Mouse (Mus musculus) lung, postnatal 0 days (tissue): ENCODE results near the gene 1700061G19Rik. TPM values are rescaled to one million over a fixed set of nuclear protein-coding genes. Genes with fewer than 3 reads are reported as not detected.

Experiments
- ATAC-seq: fragments of 200-750 bp; cut with Nextera tagmentation; 2 replicates; pipeline ENCODE4 v1.8.0; 2017; ENCODE audit warnings: moderate library complexity
- DNase-seq: peaks from one replicate; pipeline ENCODE4 v3.0.0-alpha.2; 2016; ENCODE audit warnings: low spot score
- H3K27ac ChIP-seq: fragments of 300-500 bp; sonication (generic); 2 replicates; pipeline ENCODE4 v1.5.1; 2014; ENCODE audit warnings: antibody characterized with exemption, mild to moderate bottlenecking, low read length, mixed read lengths
- H3K27me3 ChIP-seq: fragments of 300-500 bp; sonication (generic); replicated peaks from 2 replicates; pipeline ENCODE4 v1.6.1; 2014; ENCODE audit warnings: low read length, mixed read lengths; ENCODE audit not compliant: insufficient read depth
- H3K36me3 ChIP-seq: fragments of 300-500 bp; sonication (generic); 2 replicates; pipeline ENCODE4 v1.6.1; 2014; ENCODE audit warnings: low read length, mixed read lengths; ENCODE audit not compliant: insufficient read depth
- H3K4me1 ChIP-seq: fragments of 300-500 bp; sonication (generic); 2 replicates; pipeline ENCODE4 v1.6.1; 2014; ENCODE audit warnings: antibody characterized with exemption, low read depth, low read length, mixed read lengths; ENCODE audit not compliant: insufficient read depth
- H3K4me2 ChIP-seq: fragments of 300-500 bp; sonication (generic); replicated peaks from 2 replicates; pipeline ENCODE4 v1.6.1; 2014; ENCODE audit warnings: low read depth, mild to moderate bottlenecking, low read length, moderate library complexity, mixed read lengths
- H3K4me3 ChIP-seq: fragments of 300-500 bp; sonication (generic); 2 replicates; pipeline ENCODE4 v1.5.1; 2014; ENCODE audit warnings: low read depth, low read length
- H3K9ac ChIP-seq: fragments of 300-500 bp; sonication (generic); replicated peaks from 2 replicates; pipeline ENCODE4 v1.6.1; 2014; ENCODE audit warnings: low read depth, mild to moderate bottlenecking
- H3K9me3 ChIP-seq: fragments of 300-500 bp; sonication (generic); 2 replicates; pipeline ENCODE4 v1.6.1; 2016; ENCODE audit warnings: low read length, mixed read lengths
- CTCF ChIP-seq: IDR thresholded peaks from 2 replicates; pipeline ENCODE4 v1.5.1; 2016; ENCODE audit warnings: antibody characterized with exemption, mild to moderate bottlenecking
- EP300 ChIP-seq: IDR thresholded peaks from 2 replicates; pipeline ENCODE4 v1.6.1; 2016; ENCODE audit warnings: antibody characterized with exemption, mild to moderate bottlenecking, control low read depth
- WGBS: fragments of 180-500 bp; shearing (Covaris S2); extraction: QIAGEN DNeasy Blood & Tissue Kit; methylation state at CpG from one replicate; pipeline ENCODE4 v1.1.7; 2014; 5-methylcytosine and 5-hydroxymethylcytosine counted together
- polyA plus RNA-seq: library from polyadenylated mRNA; unstranded; fragments of >200 nt; fragmentation: Nextera tagmentation; extraction: Ambion mirVana; gene quantifications from 2 replicates; pipeline ENCODE4 v1.2.1, GENCODE M21; 2015

Gene 1700061G19Rik
- polyA plus RNA-seq, 1 experiment from 2014 or later: 0.23 TPM

GRCm38 (mm10) chr17:56831111-56831816 lies 44.0 kb upstream of the 1700061G19Rik start:
- peak; percentile 99 for DNase-seq
- H3K4me1 ChIP-seq: peaks cover 5% of the 10 kb centered on the region; the same call in 1 of the 2 replicates
- H3K27me3 ChIP-seq: no peaks in the 10 kb centered on the region
- no peaks in the 10 kb centered on the region for H3K36me3 ChIP-seq
- TF ChIP-seq CTCF (peak; percentile 79), EP300 (no peak)
- H3K9ac ChIP-seq: no peak overlapping the region
- peak overlapping the region; percentile 69 for H3K4me3 ChIP-seq
- no peaks in the 10 kb centered on the region for H3K9me3 ChIP-seq
- WGBS: under 1% methylated on average over 41 of the region's 42 CpGs
- 0 out of 2 replicates have a peak overlapping the region, but pooled peaks have one; percentile 14 for H3K27ac ChIP-seq
- H3K4me2 ChIP-seq: peak overlapping the region; percentile 88
- ATAC-seq: peak; percentile 97

- Histone ChIP-seq H3K4me2 (no peak overlapping the region), H3K36me3 (no peaks in the 10 kb centered on the region), H3K9ac (no peak overlapping the region), H3K4me1 (peaks cover 5% of the 10 kb centered on the region; the same call in 1 of the 2 replicates), H3K4me3 (no peak overlapping the region), H3K9me3 (no peaks in the 10 kb centered on the region), H3K27ac (no peak overlapping the region), H3K27me3 (no peaks in the 10 kb centered on the region)
- ATAC-seq (no peak), DNase-seq (no peak)
- WGBS: 68% methylated on average over 1 of the region's 1 CpGs
- TF ChIP-seq EP300 (no peak), CTCF (no peak)
These were observed 42.4 kb upstream of the 1700061G19Rik start for GRCm38 (mm10) chr17:56832918-56833317.

GRCm38 (mm10) chr17:56833381-56833780 lies 41.9 kb upstream of the 1700061G19Rik start:
- H3K27ac ChIP-seq: no peak overlapping the region
- no peaks in the 10 kb centered on the region for H3K9me3 ChIP-seq
- no peak for TF ChIP-seq EP300
- no peak for TF ChIP-seq CTCF
- no peak overlapping the region for H3K4me3 ChIP-seq
- WGBS: 97% methylated on average over 1 of the region's 1 CpGs
- H3K4me1 ChIP-seq: peaks cover 5% of the 10 kb centered on the region; the same call in 1 of the 2 replicates
- H3K36me3 ChIP-seq: no peaks in the 10 kb centered on the region
- H3K27me3 ChIP-seq: no peaks in the 10 kb centered on the region
- H3K9ac ChIP-seq: no peak overlapping the region
- H3K4me2 ChIP-seq: no peak overlapping the region
- no peak for DNase-seq
- ATAC-seq: no peak

DNA sequence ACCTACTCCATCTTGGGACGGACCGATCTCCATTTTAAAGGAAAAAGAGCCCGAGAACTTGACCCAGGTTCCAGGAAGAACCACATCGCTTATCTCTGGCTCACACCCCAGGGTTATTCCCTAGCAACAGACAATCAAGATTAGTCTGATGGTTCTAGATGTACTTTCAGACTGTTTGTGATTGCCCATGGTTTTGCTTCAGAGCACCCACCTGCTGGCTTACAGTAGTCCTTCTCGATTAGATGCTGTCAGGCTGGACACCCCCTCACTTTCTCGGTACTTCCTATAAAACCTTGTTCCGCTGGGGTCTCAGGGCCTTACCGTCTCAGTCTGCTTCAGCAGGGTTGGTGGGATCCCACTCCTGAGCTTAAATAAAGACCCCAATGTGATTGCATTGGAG lies 38.9 kb upstream of the 1700061G19Rik start:
- H3K9ac ChIP-seq: no peak overlapping the region
- ATAC-seq: no peak
- 90% methylated on average over 8 of the region's 8 CpGs for WGBS
- H3K36me3 ChIP-seq: no peaks in the 10 kb centered on the region
- H3K27me3 ChIP-seq: no peaks in the 10 kb centered on the region
- H3K4me1 ChIP-seq: no peaks in the 10 kb centered on the region
- H3K27ac ChIP-seq: no peak overlapping the region
- TF ChIP-seq CTCF (no peak), EP300 (no peak)
- H3K9me3 ChIP-seq: no peaks in the 10 kb centered on the region
- no peak for DNase-seq
- no peak overlapping the region for H3K4me2 ChIP-seq
- no peak overlapping the region for H3K4me3 ChIP-seq

DNA sequence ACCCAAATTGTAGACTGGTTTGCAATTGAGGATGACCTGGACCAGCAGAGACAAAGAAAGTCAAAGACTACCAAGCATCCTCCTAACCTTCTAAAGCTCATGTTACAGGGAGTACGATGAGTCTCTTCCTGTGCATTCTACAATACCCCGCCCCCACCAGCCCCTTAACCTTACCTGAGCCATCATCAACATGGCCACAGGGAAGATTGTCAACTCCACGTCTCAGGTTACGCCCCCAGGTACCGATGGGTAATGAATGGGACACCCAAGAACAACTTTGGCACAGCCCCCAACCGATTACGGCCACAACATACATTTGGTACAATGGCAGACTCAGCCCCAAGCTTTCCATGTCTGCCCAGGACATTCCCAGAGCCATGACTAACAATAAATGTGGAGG lies 34.8 kb upstream of the 1700061G19Rik start:
- Histone ChIP-seq H3K4me2 (no peak overlapping the region), H3K27ac (no peak overlapping the region), H3K9ac (no peak overlapping the region), H3K36me3 (no peaks in the 10 kb centered on the region), H3K4me3 (no peak overlapping the region), H3K9me3 (no peaks in the 10 kb centered on the region), H3K4me1 (no peaks in the 10 kb centered on the region), H3K27me3 (no peaks in the 10 kb centered on the region)
- WGBS: 77% methylated on average over 7 of the region's 7 CpGs
- TF ChIP-seq EP300 (no peak), CTCF (no peak)
- ATAC-seq: no peak
- no peak for DNase-seq

- Histone ChIP-seq H3K9ac (no peak overlapping the region), H3K4me2 (no peak overlapping the region), H3K27ac (no peak overlapping the region), H3K36me3 (no peaks in the 10 kb centered on the region), H3K27me3 (no peaks in the 10 kb centered on the region), H3K4me3 (no peak overlapping the region), H3K4me1 (no peaks in the 10 kb centered on the region), H3K9me3 (no peaks in the 10 kb centered on the region)
- DNase-seq (peak; percentile 27), ATAC-seq (peak; percentile 26; the same call in 1 of the 2 replicates)
- 54% methylated on average over 5 of the region's 5 CpGs for WGBS
- no peak for TF ChIP-seq EP300
- TF ChIP-seq CTCF: no peak
These were observed 33.1 kb upstream of the 1700061G19Rik start for GRCm38 (mm10) chr17:56842173-56842572.
